Mouse (Mus musculus) heart, postnatal 14 days (tissue): ENCODE measurements around the gene Mdp1. TPM values are rescaled to one million over a fixed set of nuclear protein-coding genes. Genes with fewer than 3 reads are reported as not detected.

Experiments used
- total RNA-seq, 2 experiments: library from RNA; stranded (reverse); gene quantifications; 2 replicates each; pipeline ENCODE4 v1.2.3; 2021

Mdp1 gene
- total RNA-seq, 2 experiments from 2014 or later, result 52.4 to 55.9 TPM

Other genes with a start within 250 kb of the Mdp1 start
- 100 to 1,000 TPM; 129 to 134 TPM for gene Dhrs4, start 181.8 kb downstream of the Mdp1 start, total RNA-seq
- 1 to 10 TPM; 2.5 to 5.5 TPM for gene Carmil3, start 169.9 kb downstream of the Mdp1 start, total RNA-seq
- gene Cpne6, start 150.1 kb downstream of the Mdp1 start, total RNA-seq, result not detected
- gene Nrl, start 135.5 kb downstream of the Mdp1 start, total RNA-seq, result not detected
- 10 to 100 TPM; 17.7 to 23.0 TPM for gene Pck2, start 120.2 kb downstream of the Mdp1 start, total RNA-seq
- gene Dcaf11, start 100.5 kb downstream of the Mdp1 start, total RNA-seq, result 100 to 1,000 TPM; 112 to 118 TPM
- under 1 TPM in 1 of 2 experiments, not detected in 1; 0.69 TPM for gene A730061H03Rik, start 100.1 kb downstream of the Mdp1 start, total RNA-seq
- 100 to 1,000 TPM; 204 to 226 TPM for gene Fitm1, start 84.9 kb downstream of the Mdp1 start, total RNA-seq
- 100 to 1,000 TPM; 218 to 238 TPM for gene Psme1, start 82.4 kb downstream of the Mdp1 start, total RNA-seq
- gene Emc9, start 75.2 kb downstream of the Mdp1 start, total RNA-seq, result 10 to 100 TPM; 39.9 to 45.0 TPM
- 100 to 1,000 TPM in 1 of 2 experiments, 10 to 100 TPM in 1; 90.7 to 132 TPM for gene Psme2, start 69.4 kb downstream of the Mdp1 start, total RNA-seq
- 10 to 100 TPM; 21.8 to 26.1 TPM for gene Rnf31, start 68.8 kb downstream of the Mdp1 start, total RNA-seq
- 1 to 10 TPM; 9.2 to 9.3 TPM for gene Irf9, start 56.9 kb downstream of the Mdp1 start, total RNA-seq
- gene Rec8, start 42.5 kb downstream of the Mdp1 start, total RNA-seq, result 1 to 10 TPM in 1 of 2 experiments, under 1 TPM in 1; 0.72 to 1.2 TPM
- 10 to 100 TPM; 41.4 to 49.9 TPM for gene Ipo4, start 24.6 kb downstream of the Mdp1 start, total RNA-seq
- 1 to 10 TPM; 2.2 to 2.9 TPM for gene Gm49378, start 22.6 kb downstream of the Mdp1 start, total RNA-seq
- 10 to 100 TPM; 45.3 to 45.4 TPM for gene Tm9sf1, start 16.7 kb downstream of the Mdp1 start, total RNA-seq
- gene Tssk4, start 10.3 kb downstream of the Mdp1 start, total RNA-seq, result under 1 TPM; 0.53 to 0.76 TPM
- 10 to 100 TPM; 12.8 to 14.1 TPM for gene Gmpr2, start 11.4 kb upstream of the Mdp1 start, total RNA-seq
- 100 to 1,000 TPM; 254 to 257 TPM for gene Nedd8, start 11.6 kb upstream of the Mdp1 start, total RNA-seq
- gene Tinf2, start 21.3 kb upstream of the Mdp1 start, total RNA-seq, result 10 to 100 TPM; 10.5 to 10.8 TPM
- under 1 TPM; 0.29 TPM for gene Tgm1, start 53.4 kb upstream of the Mdp1 start, total RNA-seq
- 10 to 100 TPM; 11.4 to 13.7 TPM for gene Rabggta, start 61.8 kb upstream of the Mdp1 start, total RNA-seq
- gene Dhrs1, start 85.2 kb upstream of the Mdp1 start, total RNA-seq, result 10 to 100 TPM; 54.6 to 56.2 TPM
- gene Nop9, start 85.2 kb upstream of the Mdp1 start, total RNA-seq, result 10 to 100 TPM; 11.2 to 11.4 TPM
- 1 to 10 TPM in 1 of 2 experiments, under 1 TPM in 1; 1.00 to 1.0 TPM for gene Cideb, start 98.0 kb upstream of the Mdp1 start, total RNA-seq
- under 1 TPM; 0.12 to 0.17 TPM for gene Ltb4r2, start 100.9 kb upstream of the Mdp1 start, total RNA-seq
- gene Ltb4r1, start 105.5 kb upstream of the Mdp1 start, total RNA-seq, result under 1 TPM; 0.37 to 0.60 TPM
- gene Adcy4, start 123.6 kb upstream of the Mdp1 start, total RNA-seq, result 10 to 100 TPM; 19.8 to 21.1 TPM
- gene Ripk3, start 128.4 kb upstream of the Mdp1 start, total RNA-seq, result 1 to 10 TPM; 4.4 to 6.1 TPM
- gene Nfatc4, start 162.6 kb upstream of the Mdp1 start, total RNA-seq, result 1 to 10 TPM; 7.0 to 9.2 TPM
- gene Nynrin, start 193.5 kb upstream of the Mdp1 start, total RNA-seq, result 10 to 100 TPM; 13.6 to 15.8 TPM
- gene Cbln3, start 223.9 kb upstream of the Mdp1 start, total RNA-seq, result under 1 TPM; 0.10 TPM
- gene Khnyn, start 224.4 kb upstream of the Mdp1 start, total RNA-seq, result 10 to 100 TPM; 13.4 to 14.3 TPM
- 10 to 100 TPM; 71.5 to 78.4 TPM for gene Sdr39u1, start 239.8 kb upstream of the Mdp1 start, total RNA-seq